Mouse (Mus musculus): ENCODE data around the gene Tnf.

- TF ChIP-seq MAX (IDR thresholded peaks at IDR 0.05; ENCODE audit: low read depth): no peak
- no peak for TF ChIP-seq MYOD1 (IDR thresholded peaks at IDR 0.05; ENCODE audit: control insufficient read depth in 1 of 3, insufficient read length in 2 of 3, low read depth in 2 of 3)
- TF ChIP-seq POLR2A (IDR thresholded peaks at IDR 0.05; ENCODE audit: insufficient read length, low read depth): no peak
- no peak for TF ChIP-seq TCF12 (IDR thresholded peaks at IDR 0.05; ENCODE audit: insufficient read depth, poor library complexity, severe bottlenecking)
- TF ChIP-seq POLR2AphosphoS2 (IDR thresholded peaks at IDR 0.05; ENCODE audit: insufficient read length, low read depth): no peak
- TF ChIP-seq MYOG (IDR thresholded peaks at IDR 0.05; ENCODE audit: control insufficient read depth in 1 of 3, insufficient read depth in 1 of 3, insufficient read length in 2 of 3, low read depth in 2 of 3): no peak
- TF ChIP-seq USF1 (IDR thresholded peaks at IDR 0.05; ENCODE audit: low read depth): no peak
- TF ChIP-seq TCF3 (IDR thresholded peaks at IDR 0.05; ENCODE audit: insufficient read length, low read depth): no peak
- no peak for TF ChIP-seq SRF (IDR thresholded peaks at IDR 0.05; ENCODE audit: control insufficient read depth, insufficient read length, low read depth)
- no peak for TF ChIP-seq CEBPB (IDR thresholded peaks at IDR 0.05; ENCODE audit: insufficient read depth, poor library complexity, severe bottlenecking)
Observed at GRCm38 (mm10) chr17:35248986-35249385, 47.2 kb upstream of the Tnf start.

Measured in myocyte (in vitro differentiated cells).